Mouse (Mus musculus) kidney, postnatal 0 days (tissue): ENCODE data around the gene Hibadh. TPM values are rescaled to one million over a fixed set of nuclear protein-coding genes. Genes with fewer than 3 reads are reported as not detected.

Experiments used
- ATAC-seq: fragments of 200-750 bp; cut with Nextera tagmentation; replicated peaks from 2 replicates; pipeline ENCODE4 v1.8.0; 2017; ENCODE audit warnings: low read depth, moderate number of reproducible peaks, moderate TSS enrichment, moderate library complexity; ENCODE audit not compliant: low FRiP score
- DNase-seq: peaks from one replicate; pipeline ENCODE4 v3.0.0-alpha.2; 2016; ENCODE audit warnings: low spot score
- H3K27ac ChIP-seq: fragments of 300-500 bp; sonication (generic); 2 replicates; pipeline ENCODE4 v1.5.1; 2014; ENCODE audit warnings: mild to moderate bottlenecking
- H3K27me3 ChIP-seq: fragments of 300-500 bp; sonication (generic); 2 replicates; pipeline ENCODE4 v1.6.1; 2014; ENCODE audit warnings: low read length, mixed read lengths; ENCODE audit not compliant: insufficient read depth
- H3K36me3 ChIP-seq: fragments of 300-500 bp; sonication (generic); 2 replicates; pipeline ENCODE4 v1.6.1; 2014; ENCODE audit warnings: low read length, mixed read lengths; ENCODE audit not compliant: insufficient read depth
- H3K4me1 ChIP-seq: fragments of 300-500 bp; sonication (generic); replicated peaks from 2 replicates; pipeline ENCODE4 v1.6.1; 2014; ENCODE audit warnings: antibody characterized with exemption, low read length, mixed read lengths; ENCODE audit not compliant: insufficient read depth
- H3K4me2 ChIP-seq: fragments of 300-500 bp; sonication (generic); 2 replicates; pipeline ENCODE4 v1.6.1; 2014; ENCODE audit warnings: mild to moderate bottlenecking, low read length, moderate library complexity, mixed read lengths
- H3K4me3 ChIP-seq: fragments of 300-500 bp; sonication (generic); replicated peaks from 2 replicates; pipeline ENCODE4 v1.5.1; 2014; ENCODE audit warnings: low read depth, low read length
- H3K9ac ChIP-seq: fragments of 300-500 bp; sonication (generic); 2 replicates; pipeline ENCODE4 v1.6.1; 2014; ENCODE audit warnings: low read depth, low read length
- H3K9me3 ChIP-seq: fragments of 300-500 bp; sonication (generic); replicated peaks from 2 replicates; pipeline ENCODE4 v1.6.1; 2016; ENCODE audit warnings: low read length, inconsistent platforms, mixed read lengths
- CTCF ChIP-seq: IDR thresholded peaks from 2 replicates; pipeline ENCODE4 v1.5.1; 2016; ENCODE audit warnings: antibody characterized with exemption, low read depth, mild to moderate bottlenecking, moderate library complexity
- WGBS: fragments of 180-500 bp; shearing (Covaris S2); extraction: QIAGEN DNeasy Blood & Tissue Kit; methylation state at CpG from one replicate; pipeline ENCODE4 v1.1.7; 2014; 5-methylcytosine and 5-hydroxymethylcytosine counted together
- polyA plus RNA-seq: library from polyadenylated mRNA; unstranded; fragments of >200 nt; fragmentation: Nextera tagmentation; extraction: Ambion mirVana; gene quantifications from 2 replicates; pipeline ENCODE4 v1.2.1, GENCODE M21; 2015

Hibadh gene
- polyA plus RNA-seq, 1 experiment from 2014 or later, result 217 TPM

GRCm38 (mm10) chr6:52565210-52565609 lies 75.0 kb downstream of the Hibadh start:
- Histone ChIP-seq H3K9ac (no peak overlapping the region), H3K36me3 (no peaks in the 10 kb centered on the region), H3K27ac (no peak overlapping the region), H3K4me2 (no peak overlapping the region), H3K9me3 (no peaks in the 10 kb centered on the region), H3K4me3 (no peak overlapping the region), H3K4me1 (no peaks in the 10 kb centered on the region), H3K27me3 (no peaks in the 10 kb centered on the region)
- TF ChIP-seq CTCF, result no peak
- WGBS, result 91% methylated on average over 5 of the region's 5 CpGs
- no peak for ATAC-seq
- DNase-seq, result no peak

DNA sequence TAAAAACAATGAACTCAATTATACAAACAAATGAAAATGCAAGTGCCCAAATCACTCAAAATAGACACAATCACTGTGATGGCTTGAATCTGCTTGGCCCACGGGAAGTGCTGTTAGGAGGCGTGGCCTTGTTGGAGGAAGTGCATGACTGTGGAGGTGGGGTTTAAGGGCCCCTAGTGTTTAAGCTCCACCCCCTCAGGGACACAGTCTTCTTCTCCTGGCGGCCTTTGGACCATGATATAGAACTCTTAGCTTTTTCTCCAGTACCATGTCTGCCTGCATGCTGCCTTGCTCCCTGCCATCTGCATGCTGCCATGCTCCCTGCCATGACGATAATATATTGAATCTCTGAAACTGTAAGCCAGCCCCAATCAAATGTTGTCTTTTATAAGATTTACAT lies 77.2 kb downstream of the Hibadh start:
- no peak for DNase-seq
- Histone ChIP-seq H3K9me3 (no peaks in the 10 kb centered on the region), H3K9ac (no peak overlapping the region), H3K36me3 (no peaks in the 10 kb centered on the region), H3K4me2 (no peak overlapping the region), H3K27ac (no peak overlapping the region), H3K4me3 (no peak overlapping the region), H3K27me3 (no peaks in the 10 kb centered on the region), H3K4me1 (no peaks in the 10 kb centered on the region)
- WGBS, result 94% methylated on average over 4 of the region's 4 CpGs
- no peak for ATAC-seq
- no peak for TF ChIP-seq CTCF

GRCm38 (mm10) chr6:52559041-52559440 lies 81.1 kb downstream of the Hibadh start:
- H3K27ac ChIP-seq, result no peak overlapping the region
- no peak overlapping the region for H3K4me2 ChIP-seq
- no peaks in the 10 kb centered on the region for H3K9me3 ChIP-seq
- no peak overlapping the region for H3K9ac ChIP-seq
- no peak for DNase-seq
- WGBS, result 63% methylated on average over 3 of the region's 3 CpGs
- no peaks in the 10 kb centered on the region for H3K27me3 ChIP-seq
- no peak for ATAC-seq
- TF ChIP-seq CTCF, result no peak
- H3K4me3 ChIP-seq, result no peak overlapping the region
- H3K36me3 ChIP-seq, result no peaks in the 10 kb centered on the region
- H3K4me1 ChIP-seq, result no peaks in the 10 kb centered on the region

- no peak overlapping the region for H3K4me3 ChIP-seq
- 22% methylated on average over 4 of the region's 4 CpGs for WGBS
- TF ChIP-seq CTCF, result no peak
These were observed 95.8 kb downstream of the Hibadh start for GRCm38 (mm10) chr6:52544376-52544775.

GRCm38 (mm10) chr6:52542464-52542863 lies 97.7 kb downstream of the Hibadh start:
- peaks cover 9% of the 10 kb centered on the region; the same call in 1 of the 2 replicates for H3K36me3 ChIP-seq
- no peak for TF ChIP-seq CTCF
- no peak overlapping the region for H3K9ac ChIP-seq
- no peak for ATAC-seq
- H3K4me1 ChIP-seq, result no peaks in the 10 kb centered on the region
- no peak overlapping the region for H3K4me3 ChIP-seq
- no peaks in the 10 kb centered on the region for H3K9me3 ChIP-seq
- no peaks in the 10 kb centered on the region for H3K27me3 ChIP-seq
- no peak overlapping the region for H3K27ac ChIP-seq
- no peak overlapping the region for H3K4me2 ChIP-seq
- no peak for DNase-seq
- 79% methylated on average over 5 of the region's 5 CpGs for WGBS

More at GRCm38 (mm10) chr6:52544376-52544775, 95.8 kb downstream of the Hibadh start:
- Histone ChIP-seq H3K4me2 (no peak overlapping the region), H3K9me3 (no peaks in the 10 kb centered on the region), H3K27ac (no peak overlapping the region), H3K36me3 (peaks cover 5% of the 10 kb centered on the region; the same call in 1 of the 2 replicates), H3K27me3 (no peaks in the 10 kb centered on the region), H3K4me1 (no peaks in the 10 kb centered on the region), H3K9ac (no peak overlapping the region)
- DNase-seq, result peak; percentile 70
- no peak for ATAC-seq

GRCm38 (mm10) chr6:52539911-52540310 lies 100.3 kb downstream of the Hibadh start:
- 22% methylated on average over 2 of the region's 2 CpGs for WGBS
- H3K4me3 ChIP-seq, result no peak overlapping the region
- H3K27me3 ChIP-seq, result no peaks in the 10 kb centered on the region
- no peak for DNase-seq
- no peak overlapping the region for H3K9ac ChIP-seq
- H3K9me3 ChIP-seq, result no peaks in the 10 kb centered on the region
- no peak for TF ChIP-seq CTCF
- H3K27ac ChIP-seq, result no peak overlapping the region
- H3K4me1 ChIP-seq, result no peaks in the 10 kb centered on the region
- no peak for ATAC-seq
- 0 out of 2 replicates have a peak, but pooled peaks cover 4% of the 10 kb centered on the region for H3K36me3 ChIP-seq
- H3K4me2 ChIP-seq, result no peak overlapping the region

DNA sequence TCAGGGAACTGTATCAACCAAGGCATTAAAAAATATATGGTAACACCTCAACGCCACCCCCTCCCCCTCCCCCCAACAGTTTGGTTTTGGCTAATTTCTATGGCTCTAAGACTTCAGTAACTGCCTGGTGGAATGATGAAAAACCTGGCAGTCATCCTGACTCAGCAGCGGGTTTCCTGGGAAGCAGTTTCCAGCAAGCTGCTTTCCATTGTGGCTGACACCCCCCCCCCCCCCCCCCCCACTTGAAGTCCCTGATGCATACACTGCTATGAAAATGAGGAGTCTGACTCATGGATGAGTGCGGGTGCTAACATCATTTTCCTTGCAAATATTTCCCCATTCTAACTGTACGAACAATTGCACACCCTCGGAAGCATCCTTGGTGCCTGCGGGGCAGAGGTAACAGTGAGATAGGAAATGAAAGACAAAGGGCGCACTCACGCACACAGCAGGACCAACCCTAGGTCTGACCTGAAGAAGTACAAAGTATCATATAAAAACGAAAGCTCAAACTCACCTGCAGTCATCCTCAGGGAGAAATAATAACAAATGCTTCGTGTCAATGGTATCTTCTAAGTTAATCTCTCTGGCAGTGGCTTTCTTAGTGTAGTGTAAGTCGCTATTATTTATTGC lies 105.0 kb downstream of the Hibadh start:
- WGBS, result 55% methylated on average over 11 of the region's 11 CpGs
- no peaks in the 10 kb centered on the region for H3K27me3 ChIP-seq
- H3K9me3 ChIP-seq, result no peaks in the 10 kb centered on the region
- ATAC-seq, result no peak
- H3K4me1 ChIP-seq, result no peaks in the 10 kb centered on the region
- H3K4me2 ChIP-seq, result no peak overlapping the region
- H3K36me3 ChIP-seq, result 0 out of 2 replicates have a peak, but pooled peaks cover 4% of the 10 kb centered on the region
- H3K9ac ChIP-seq, result no peak overlapping the region
- H3K27ac ChIP-seq, result no peak overlapping the region
- no peak for DNase-seq
- H3K4me3 ChIP-seq, result no peak overlapping the region
- TF ChIP-seq CTCF, result no peak
